Mouse (Mus musculus) kidney, embryonic 14.5 days (tissue): ENCODE measurements around the gene Dhh. TPM values are rescaled to one million over a fixed set of nuclear protein-coding genes. Genes with fewer than 3 reads are reported as not detected.

Experiments
- ATAC-seq: fragments of 200-750 bp; cut with Nextera tagmentation; 2 replicates; pipeline ENCODE4 v1.8.0; 2017; ENCODE audit warnings: moderate number of reproducible peaks, mild to moderate bottlenecking, moderate TSS enrichment, moderate library complexity; ENCODE audit not compliant: low FRiP score, low TSS enrichment
- H3K27ac ChIP-seq: fragments of 300-500 bp; sonication (generic); 2 replicates; pipeline ENCODE4 v1.5.1; 2014; ENCODE audit warnings: low read depth, mild to moderate bottlenecking, low read length, moderate library complexity, mixed read lengths
- H3K27me3 ChIP-seq: fragments of 300-500 bp; sonication (generic); 2 replicates; pipeline ENCODE4 v1.6.1; 2014; ENCODE audit warnings: mild to moderate bottlenecking, low read length; ENCODE audit not compliant: control insufficient read depth, insufficient read depth
- H3K36me3 ChIP-seq: fragments of 300-500 bp; sonication (generic); 2 replicates; pipeline ENCODE4 v1.6.1; 2014; ENCODE audit warnings: low read length, mixed read lengths; ENCODE audit not compliant: control insufficient read depth, insufficient read depth
- H3K4me1 ChIP-seq: fragments of 300-500 bp; sonication (generic); 2 replicates; pipeline ENCODE4 v1.6.1; 2014; ENCODE audit warnings: low read length, mixed read lengths; ENCODE audit not compliant: control insufficient read depth, insufficient read depth
- H3K4me2 ChIP-seq: fragments of 300-500 bp; sonication (generic); replicated peaks from 2 replicates; pipeline ENCODE4 v1.6.1; 2014; ENCODE audit warnings: low read depth, mild to moderate bottlenecking, low read length
- H3K4me3 ChIP-seq: fragments of 300-500 bp; sonication (generic); 2 replicates; pipeline ENCODE4 v1.5.1; 2014; ENCODE audit warnings: mild to moderate bottlenecking, low read length
- H3K9ac ChIP-seq: fragments of 300-500 bp; sonication (generic); 2 replicates; pipeline ENCODE4 v1.6.1; 2014; ENCODE audit warnings: low read depth, mild to moderate bottlenecking, low read length, moderate library complexity
- H3K9me3 ChIP-seq: fragments of 300-500 bp; sonication (generic); 2 replicates; pipeline ENCODE4 v1.6.1; 2016; ENCODE audit warnings: low read length; ENCODE audit not compliant: control insufficient read depth
- WGBS: fragments of 180-500 bp; shearing (Covaris S2); extraction: QIAGEN DNeasy Blood & Tissue Kit; methylation state at CpG from one replicate; pipeline ENCODE4 v1.1.7; 2014; 5-methylcytosine and 5-hydroxymethylcytosine counted together
- polyA plus RNA-seq: library from polyadenylated mRNA; unstranded; fragments of >200 nt; fragmentation: Nextera tagmentation; extraction: Ambion mirVana; gene quantifications from 2 replicates; pipeline ENCODE4 v1.2.1, GENCODE M21; 2014

Gene Dhh
- polyA plus RNA-seq, 1 experiment from 2014 or later: 0.54 TPM

DNA sequence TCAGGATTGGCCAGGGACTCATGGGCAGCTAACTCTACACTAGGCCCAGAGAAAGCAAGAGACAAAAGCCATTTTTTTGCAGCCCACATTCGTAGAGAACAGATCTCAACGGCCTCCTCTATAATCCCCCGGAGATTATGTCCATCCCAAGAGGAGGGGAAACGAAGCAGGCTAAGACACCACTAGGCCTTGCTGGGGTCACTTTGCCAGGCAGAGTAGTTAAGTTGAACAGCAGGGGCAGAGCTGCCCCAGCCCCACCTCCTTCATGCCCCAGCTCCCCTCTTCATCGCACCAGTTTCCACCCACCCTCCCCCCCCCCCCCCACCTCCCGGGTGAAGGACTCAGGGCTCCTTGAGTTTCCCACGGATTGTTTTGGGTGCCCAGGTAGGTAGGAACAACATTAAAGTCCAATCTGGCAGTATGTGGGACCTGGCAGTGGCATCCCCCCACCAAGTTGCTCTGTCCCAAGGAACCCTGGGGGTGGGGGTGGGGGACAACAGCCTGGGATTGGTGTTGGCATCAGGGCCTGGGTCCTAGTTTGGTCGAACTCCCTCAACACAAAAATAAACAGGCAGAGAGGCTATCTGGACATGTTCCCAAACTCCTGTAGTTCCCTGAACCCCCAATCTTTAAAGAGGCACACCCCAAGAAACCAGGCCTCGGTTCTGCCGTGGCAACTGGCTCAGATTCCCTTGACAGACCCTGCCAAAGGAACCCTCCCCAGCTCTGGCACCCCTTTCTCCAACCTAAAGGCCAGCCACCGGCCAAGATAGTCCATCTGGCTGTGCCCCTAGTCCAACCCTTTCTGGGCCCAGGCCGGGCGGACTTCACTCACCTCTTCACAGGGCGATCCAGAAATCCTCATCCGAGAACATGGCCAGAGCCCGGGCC, 27.9 kb downstream of the Dhh start:
- 0% methylated on average over 16 of the region's 16 CpGs for WGBS
- H3K36me3 ChIP-seq: peaks cover 18% of the 10 kb centered on the region
- H3K4me1 ChIP-seq: peaks cover 26% of the 10 kb centered on the region
- ATAC-seq: no peak
- H3K9ac ChIP-seq: peak overlapping the region; percentile 98
- H3K4me3 ChIP-seq: peak overlapping the region; percentile 70
- peak overlapping the region; percentile 92 for H3K4me2 ChIP-seq
- H3K27me3 ChIP-seq: no peaks in the 10 kb centered on the region
- H3K27ac ChIP-seq: peak overlapping the region; percentile 95
- H3K9me3 ChIP-seq: no peaks in the 10 kb centered on the region

DNA sequence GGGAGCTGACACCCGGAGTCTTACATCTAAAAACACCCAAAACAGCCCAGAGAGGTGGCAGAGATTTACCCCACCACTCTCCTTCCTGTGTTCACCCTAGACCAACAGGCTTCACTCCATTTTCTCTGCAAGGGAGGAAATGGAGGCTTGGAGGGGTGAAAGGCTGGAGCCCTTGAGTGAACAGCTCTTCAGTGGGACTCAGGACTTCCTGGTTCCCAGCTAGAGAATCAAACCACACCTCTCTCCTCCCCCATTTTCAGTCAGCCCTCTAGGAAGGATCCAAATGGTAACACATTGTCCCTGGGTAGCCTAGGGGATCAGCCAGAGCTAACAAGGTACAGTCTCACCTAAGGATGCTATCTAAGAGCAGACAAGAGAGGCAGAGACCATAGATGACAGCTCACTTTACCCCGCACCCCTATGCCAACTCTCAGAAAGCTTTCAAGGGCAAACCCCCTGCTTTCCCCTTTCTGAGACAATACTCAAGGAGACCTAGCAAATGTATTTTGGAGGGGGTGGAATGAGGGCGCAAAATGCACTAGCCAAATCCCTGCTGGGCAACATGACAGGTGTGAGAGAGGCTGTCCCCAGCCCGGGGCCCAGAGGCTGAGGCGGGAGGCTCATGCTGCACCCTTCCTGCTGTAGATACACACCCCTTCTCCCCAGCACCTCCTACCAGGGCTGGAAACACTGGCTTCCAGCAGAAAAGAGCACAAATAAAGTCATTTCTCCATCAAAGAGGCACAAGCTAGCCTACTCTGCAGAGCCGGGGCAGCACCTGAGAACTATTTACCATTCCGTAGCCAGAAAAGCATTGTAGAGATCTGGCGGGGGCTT, 28.8 kb downstream of the Dhh start:
- ATAC-seq: no peak
- WGBS: 10% methylated on average over 8 of the region's 8 CpGs
- Histone ChIP-seq H3K9me3 (no peaks in the 10 kb centered on the region), H3K4me2 (peak overlapping the region; percentile 92), H3K36me3 (peaks cover 27% of the 10 kb centered on the region), H3K4me1 (peaks cover 26% of the 10 kb centered on the region), H3K4me3 (peak overlapping the region; percentile 70), H3K9ac (peak overlapping the region; percentile 98), H3K27me3 (no peaks in the 10 kb centered on the region), H3K27ac (0 out of 2 replicates have a peak overlapping the region, but pooled peaks have one; percentile 8)

DNA sequence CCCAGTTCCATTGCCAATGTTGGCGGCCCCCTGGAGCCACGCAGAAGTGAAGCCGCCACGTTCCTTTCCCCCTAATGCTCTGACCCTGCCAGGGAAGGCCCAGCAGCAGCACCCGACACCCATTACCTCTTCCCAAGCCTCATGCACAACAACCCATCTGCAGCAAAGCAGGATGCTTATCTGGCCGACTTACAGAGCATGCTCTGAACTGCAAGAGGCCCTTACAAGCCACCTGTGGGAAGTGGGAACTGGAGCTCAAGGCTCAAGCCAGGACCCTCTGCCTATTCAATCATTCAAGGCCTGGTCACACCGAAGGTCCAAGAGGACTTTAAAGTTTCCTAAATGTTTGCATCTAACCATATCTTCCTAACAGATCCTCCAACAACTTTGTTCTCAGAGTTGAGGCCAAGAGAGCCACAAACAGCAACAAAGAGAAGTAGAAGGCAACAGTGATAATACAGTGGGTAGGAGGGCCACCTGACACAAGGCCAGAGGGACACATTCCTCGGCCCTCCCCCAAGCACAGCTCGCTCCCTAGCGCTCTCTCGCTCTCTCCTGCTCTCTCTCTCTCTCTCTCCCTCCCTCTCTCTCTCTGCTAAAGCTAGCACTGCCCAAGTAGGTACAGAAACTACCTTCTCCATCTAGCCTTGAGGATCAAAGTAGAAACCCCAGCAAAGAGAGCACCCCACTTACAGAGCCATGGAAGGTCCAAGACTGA, 29.8 kb downstream of the Dhh start:
- Histone ChIP-seq H3K4me3 (peak overlapping the region; percentile 70), H3K27ac (peak overlapping the region; percentile 30; the same call in 1 of the 2 replicates), H3K9me3 (no peaks in the 10 kb centered on the region), H3K4me2 (peak overlapping the region; percentile 92), H3K36me3 (peaks cover 38% of the 10 kb centered on the region), H3K9ac (peak overlapping the region; percentile 98; the same call in 1 of the 2 replicates), H3K27me3 (no peaks in the 10 kb centered on the region), H3K4me1 (peaks cover 26% of the 10 kb centered on the region)
- WGBS: 33% methylated on average over 11 of the region's 11 CpGs
- ATAC-seq: no peak

DNA sequence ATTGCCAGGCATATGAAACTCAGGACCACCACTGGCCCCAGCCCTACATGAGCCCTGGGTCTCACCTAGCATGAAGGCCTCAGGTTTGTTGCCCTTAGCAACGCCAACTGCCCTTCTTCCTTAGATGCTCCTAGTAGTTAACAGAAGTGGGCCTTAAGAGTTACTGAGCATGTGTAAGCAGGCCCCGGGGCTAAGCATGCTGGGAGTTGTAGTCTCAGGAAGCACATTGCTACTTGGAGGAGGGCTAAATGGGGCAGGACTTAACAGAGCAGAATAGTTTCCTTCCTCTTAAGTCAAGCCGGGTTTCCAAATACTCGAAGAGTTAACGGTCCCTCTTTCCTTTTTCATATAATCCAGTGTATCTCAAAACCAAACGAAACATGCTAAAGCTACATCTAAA, 31.0 kb downstream of the Dhh start:
- no peaks in the 10 kb centered on the region for H3K27me3 ChIP-seq
- peaks cover 49% of the 10 kb centered on the region for H3K36me3 ChIP-seq
- H3K9ac ChIP-seq: no peak overlapping the region; the same call in 1 of the 2 replicates
- no peak overlapping the region for H3K4me3 ChIP-seq
- WGBS: 73% methylated on average over 6 of the region's 6 CpGs
- peaks cover 26% of the 10 kb centered on the region for H3K4me1 ChIP-seq
- no peak for ATAC-seq
- no peaks in the 10 kb centered on the region for H3K9me3 ChIP-seq
- H3K27ac ChIP-seq: no peak overlapping the region
- peak overlapping the region; percentile 92; the same call in 1 of the 2 replicates for H3K4me2 ChIP-seq

DNA sequence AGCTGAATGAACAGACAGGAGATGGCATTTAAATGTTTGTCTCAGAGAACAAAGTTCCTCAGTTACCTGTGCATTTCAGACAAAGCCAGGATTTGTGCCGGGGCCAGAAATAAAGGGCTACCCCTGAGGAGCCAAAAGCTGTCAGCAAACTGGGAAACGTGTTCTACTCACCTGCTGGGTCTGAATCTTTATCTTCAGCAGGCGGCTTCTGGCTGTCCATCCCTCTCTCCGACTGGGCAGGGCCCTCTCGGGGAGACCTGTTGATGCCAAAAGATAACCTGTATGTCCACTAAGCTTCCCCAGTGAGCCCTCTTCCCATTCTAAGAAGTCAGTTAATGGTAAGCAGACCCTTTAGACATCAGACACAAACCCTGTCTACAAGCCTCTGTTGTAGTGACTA, 31.8 kb downstream of the Dhh start:
- Histone ChIP-seq H3K9me3 (no peaks in the 10 kb centered on the region), H3K9ac (no peak overlapping the region), H3K4me2 (no peak overlapping the region), H3K4me3 (no peak overlapping the region), H3K27ac (no peak overlapping the region), H3K4me1 (peaks cover 26% of the 10 kb centered on the region), H3K36me3 (peaks cover 58% of the 10 kb centered on the region), H3K27me3 (no peaks in the 10 kb centered on the region)
- no peak for ATAC-seq
- WGBS: 95% methylated on average over 5 of the region's 5 CpGs

DNA sequence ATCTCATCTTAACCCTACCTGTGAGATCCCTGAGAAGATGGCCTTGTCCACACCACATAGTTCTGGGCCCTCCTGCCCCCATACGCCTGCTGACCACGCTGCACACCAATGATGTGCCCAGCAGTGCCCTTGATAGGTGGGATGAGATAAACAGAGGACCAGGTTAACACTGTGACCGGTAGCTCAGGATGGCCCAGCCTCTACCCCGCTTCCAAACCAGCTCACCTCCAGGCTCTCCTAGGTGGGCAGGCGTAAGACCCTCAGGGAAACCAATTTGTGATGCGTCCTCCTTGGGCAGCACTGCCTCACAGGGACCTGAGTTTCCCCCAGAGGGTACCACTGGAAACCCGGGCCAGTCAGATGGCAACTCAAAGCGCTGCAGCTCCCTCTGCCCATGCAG, 32.6 kb downstream of the Dhh start:
- H3K9ac ChIP-seq: no peak overlapping the region
- peaks cover 26% of the 10 kb centered on the region for H3K4me1 ChIP-seq
- no peaks in the 10 kb centered on the region for H3K9me3 ChIP-seq
- H3K4me2 ChIP-seq: no peak overlapping the region
- peaks cover 65% of the 10 kb centered on the region for H3K36me3 ChIP-seq
- no peak for ATAC-seq
- 95% methylated on average over 8 of the region's 8 CpGs for WGBS
- H3K27ac ChIP-seq: no peak overlapping the region
- H3K27me3 ChIP-seq: no peaks in the 10 kb centered on the region
- H3K4me3 ChIP-seq: no peak overlapping the region

DNA sequence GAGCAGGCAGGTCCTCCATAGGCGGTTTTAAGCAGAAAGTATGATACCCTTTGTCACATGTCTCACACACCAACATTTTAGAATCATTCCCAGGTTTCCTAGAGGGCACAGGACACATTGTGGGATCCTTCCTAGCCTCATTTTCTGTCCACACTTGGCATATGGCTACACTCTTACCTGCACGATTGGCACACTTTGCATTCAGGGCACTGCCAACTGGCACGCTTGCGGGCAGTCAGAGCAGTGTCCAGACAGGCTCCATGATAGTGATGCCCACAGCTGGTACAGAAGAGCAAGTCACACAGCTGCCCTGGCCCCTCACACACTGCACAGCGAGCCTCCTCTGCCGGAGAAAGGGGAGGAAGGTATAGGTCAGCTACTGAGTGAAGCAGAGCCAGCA, 33.4 kb downstream of the Dhh start:
- ATAC-seq: no peak
- peaks cover 73% of the 10 kb centered on the region for H3K36me3 ChIP-seq
- no peak overlapping the region for H3K4me2 ChIP-seq
- peaks cover 26% of the 10 kb centered on the region for H3K4me1 ChIP-seq
- H3K27ac ChIP-seq: no peak overlapping the region
- H3K9me3 ChIP-seq: no peaks in the 10 kb centered on the region
- H3K4me3 ChIP-seq: no peak overlapping the region
- no peaks in the 10 kb centered on the region for H3K27me3 ChIP-seq
- 94% methylated on average over 6 of the region's 6 CpGs for WGBS
- no peak overlapping the region for H3K9ac ChIP-seq

DNA sequence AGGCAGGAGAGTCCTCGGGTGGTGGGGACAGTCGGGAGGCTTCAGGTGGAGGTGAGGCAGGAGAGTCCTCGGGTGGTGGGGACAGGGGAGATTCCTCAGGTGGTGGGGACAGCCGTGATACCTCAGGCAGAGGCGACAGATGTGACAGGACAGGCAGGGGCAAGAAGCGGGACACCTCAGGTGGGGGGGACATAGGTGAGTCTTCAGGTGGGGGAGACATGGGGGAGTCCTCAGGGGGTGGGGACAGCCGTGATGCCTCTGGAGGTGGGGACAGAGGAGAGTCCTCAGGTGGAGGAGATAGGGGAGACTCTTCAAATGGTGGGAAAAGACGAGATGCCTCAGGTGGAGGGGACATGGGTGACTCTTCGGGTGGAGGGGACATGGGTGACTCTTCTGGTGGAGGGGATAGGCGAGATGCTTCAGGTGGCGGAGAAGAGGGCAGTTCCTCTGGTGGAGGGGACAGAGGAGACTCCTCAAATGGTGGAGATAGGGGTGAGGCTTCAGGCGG, 34.8 kb downstream of the Dhh start:
- Histone ChIP-seq H3K4me2 (no peak overlapping the region), H3K4me3 (no peak overlapping the region), H3K9ac (no peak overlapping the region), H3K36me3 (peaks cover 87% of the 10 kb centered on the region), H3K27me3 (no peaks in the 10 kb centered on the region), H3K9me3 (no peaks in the 10 kb centered on the region), H3K27ac (no peak overlapping the region), H3K4me1 (peaks cover 11% of the 10 kb centered on the region)
- no peak for ATAC-seq
- 89% methylated on average over 12 of the region's 12 CpGs for WGBS
